Mouse (Mus musculus): Measurements from ENCODE around the gene Vmn2r83.
"Not testable (repeated sequence)": the region's sequence is repeated elsewhere in the genome, so short reads cannot be mapped to it uniquely, and the experiment has no call there.

Gene Vmn2r83

GRCm38 (mm10) chr10:79468431-79468830 lies at the start of gene Vmn2r83:
Gene Vmn2r83, plus strand, starts transcription at chr10:79468731.
- no peak for DNase-seq (ENCODE audit: low read depth)

- DNase-seq (ENCODE audit: low read depth), result not testable (repeated sequence)
Observed at GRCm38 (mm10) chr10:79435141-79435820, 33.2 kb upstream of the Vmn2r83 start.

- no peak for DNase-seq (ENCODE audit: low read depth)
Observed at GRCm38 (mm10) chr10:79495886-79496285, 27.4 kb downstream of the Vmn2r83 start.

- no peak for DNase-seq (ENCODE audit: low read depth)
Observed at GRCm38 (mm10) chr10:79496701-79497288, 28.3 kb downstream of the Vmn2r83 start.

- DNase-seq (ENCODE audit: low read depth), result no peak
Observed at GRCm38 (mm10) chr10:79502830-79503644, 34.5 kb downstream of the Vmn2r83 start.

- DNase-seq (ENCODE audit: low read depth), result no peak
Observed at GRCm38 (mm10) chr10:79506709-79507108, 38.2 kb downstream of the Vmn2r83 start.

GRCm38 (mm10) chr10:79524433-79524832 lies 55.9 kb downstream of the Vmn2r83 start:
- no peak for DNase-seq (ENCODE audit: low read depth)

- DNase-seq (ENCODE audit: low read depth), result no peak
Observed at GRCm38 (mm10) chr10:79525456-79526325, 57.2 kb downstream of the Vmn2r83 start.

GRCm38 (mm10) chr10:79526661-79527452 lies 58.3 kb downstream of the Vmn2r83 start:
- DNase-seq (ENCODE audit: low read depth), result no peak

GRCm38 (mm10) chr10:79527453-79527845 lies 58.9 kb downstream of the Vmn2r83 start:
- no peak for DNase-seq (ENCODE audit: low read depth)

- DNase-seq (ENCODE audit: low read depth), result no peak
Observed at GRCm38 (mm10) chr10:79528081-79528480, 59.5 kb downstream of the Vmn2r83 start.

- no peak for DNase-seq (ENCODE audit: low read depth)
Observed at GRCm38 (mm10) chr10:79530241-79530640, 61.7 kb downstream of the Vmn2r83 start.

GRCm38 (mm10) chr10:79530721-79531120 lies 62.2 kb downstream of the Vmn2r83 start:
- no peak for DNase-seq (ENCODE audit: low read depth)

GRCm38 (mm10) chr10:79531593-79531992 lies 63.1 kb downstream of the Vmn2r83 start:
- DNase-seq (ENCODE audit: low read depth), result no peak

GRCm38 (mm10) chr10:79532678-79533077 lies 64.1 kb downstream of the Vmn2r83 start:
- DNase-seq (ENCODE audit: low read depth), result no peak

GRCm38 (mm10) chr10:79533126-79533911 lies 64.8 kb downstream of the Vmn2r83 start, which contains the start of gene Plpp2:
Gene Plpp2, minus strand, starts transcription at chr10:79533796.
- peak; percentile 67 for DNase-seq (ENCODE audit: low read depth)

- DNase-seq (ENCODE audit: low read depth), result no peak
Observed at GRCm38 (mm10) chr10:79534426-79534825, 65.9 kb downstream of the Vmn2r83 start.

GRCm38 (mm10) chr10:79535431-79535830 lies 66.9 kb downstream of the Vmn2r83 start:
- no peak for DNase-seq (ENCODE audit: low read depth)

- DNase-seq (ENCODE audit: low read depth), result no peak
Observed at GRCm38 (mm10) chr10:79536461-79537080, 68.0 kb downstream of the Vmn2r83 start.

- no peak for DNase-seq (ENCODE audit: low read depth)
Observed at GRCm38 (mm10) chr10:79537271-79537670, 68.7 kb downstream of the Vmn2r83 start.
